ENCODE assay signal across 14 mouse cellular contexts in genomic region chr5:113464731-113465130, GRCm38 (mm10). TPM values are rescaled to one million over a fixed set of nuclear protein-coding genes. Genes with fewer than 3 reads are reported as not detected.
DNase-seq lines count a peak whose midpoint lies in the region; ATAC-seq lines count a peak whose summit lies in the region.
"Had no signal": no experiment of that assay in that cellular context is flagged by ENCODE, and none has a peak within 500 bp of the region (broad histone marks: within the 10 kb centered on the region; RNA-seq: fewer than 3 reads in every experiment).

No protein-coding gene starts in this region.

- peaks cover 23% of the 10 kb centered on the region for H3K27me3 ChIP-seq in forebrain, embryonic 13.5 days
- peaks cover 5% of the 10 kb centered on the region; the same call in 1 of the 2 replicates for H3K27me3 ChIP-seq in forebrain, embryonic 11.5 days (ENCODE audit: control insufficient read depth, insufficient read depth, low read length)
- peaks cover 38% of the 10 kb centered on the region for H3K27me3 ChIP-seq in limb, embryonic 13.5 days
- peaks cover 39% of the 10 kb centered on the region for H3K27me3 ChIP-seq in limb, embryonic 10.5 days (ENCODE audit: low read depth, poor library complexity, severe bottlenecking)

- no peaks in the 10 kb centered on the region for H3K36me3 ChIP-seq in forebrain, embryonic 13.5 days (ENCODE audit: poor library complexity, severe bottlenecking)
- no peaks in the 10 kb centered on the region for H3K36me3 ChIP-seq in forebrain, embryonic 11.5 days (ENCODE audit: control insufficient read depth, insufficient read depth, low read length)
- H3K36me3 ChIP-seq in limb, embryonic 13.5 days = no peaks in the 10 kb centered on the region
- no peaks in the 10 kb centered on the region for H3K36me3 ChIP-seq in limb, embryonic 10.5 days
- H3K36me3 ChIP-seq: liver, embryonic 13.5 days had no signal

- no peak for ATAC-seq in forebrain, embryonic 13.5 days
- no peak for ATAC-seq in forebrain, embryonic 11.5 days (replicated peaks; ENCODE audit: low FRiP score)
- no peak for ATAC-seq in limb, embryonic 13.5 days (ENCODE audit: low FRiP score, low read depth)
- ATAC-seq: CD4-positive, CD25-positive, alpha-beta regulatory T cell, adult 4 months had no signal

- peaks cover 44% of the 10 kb centered on the region for H3K4me1 ChIP-seq in forebrain, embryonic 13.5 days
- H3K4me1 ChIP-seq in forebrain, embryonic 11.5 days (replicated peaks; ENCODE audit: control insufficient read depth, insufficient read depth, low read length) = peaks cover 24% of the 10 kb centered on the region; the same call in 1 of the 2 replicates
- peaks cover 52% of the 10 kb centered on the region for H3K4me1 ChIP-seq in limb, embryonic 13.5 days
- H3K4me1 ChIP-seq in limb, embryonic 10.5 days = peaks cover 57% of the 10 kb centered on the region
- H3K4me1 ChIP-seq: liver, embryonic 13.5 days had no signal

- WGBS in forebrain, embryonic 13.5 days = 75% methylated on average over 6 of the region's 6 CpGs
- WGBS in forebrain, embryonic 11.5 days = 88% methylated on average over 6 of the region's 6 CpGs
- 73% methylated on average over 6 of the region's 6 CpGs for WGBS in limb, embryonic 13.5 days
- 90% methylated on average over 6 of the region's 6 CpGs for WGBS in limb, embryonic 10.5 days

- no peaks in the 10 kb centered on the region for H3K9me3 ChIP-seq in forebrain, embryonic 13.5 days (replicated peaks)
- H3K9me3 ChIP-seq in forebrain, embryonic 11.5 days (ENCODE audit: control insufficient read depth, low read length) = no peaks in the 10 kb centered on the region
- no peaks in the 10 kb centered on the region for H3K9me3 ChIP-seq in limb, embryonic 13.5 days
- no peaks in the 10 kb centered on the region for H3K9me3 ChIP-seq in limb, embryonic 10.5 days (replicated peaks)
- H3K9me3 ChIP-seq: liver, embryonic 13.5 days had no signal

- H3K9ac ChIP-seq in forebrain, embryonic 13.5 days = 0 out of 2 replicates have a peak overlapping the region, but pooled peaks have one; percentile 37
- no peak overlapping the region for H3K9ac ChIP-seq in forebrain, embryonic 11.5 days (ENCODE audit: low read length)
- 0 out of 2 replicates have a peak overlapping the region, but pooled peaks have one; percentile 21 for H3K9ac ChIP-seq in limb, embryonic 13.5 days
- H3K9ac ChIP-seq: liver, embryonic 13.5 days had no signal

- no peak overlapping the region for H3K4me3 ChIP-seq in forebrain, embryonic 13.5 days
- H3K4me3 ChIP-seq in forebrain, embryonic 11.5 days (ENCODE audit: low read depth, low read length) = no peak overlapping the region
- no peak overlapping the region for H3K4me3 ChIP-seq in limb, embryonic 13.5 days
- H3K4me3 ChIP-seq in limb, embryonic 10.5 days = no peak overlapping the region
- H3K4me3 ChIP-seq: erythroblast, embryonic 14.5 days; liver, embryonic 13.5 days had no signal

- H3K27ac ChIP-seq in forebrain, embryonic 13.5 days = no peak overlapping the region
- H3K27ac ChIP-seq in forebrain, embryonic 11.5 days (ENCODE audit: low read depth, low read length) = no peak overlapping the region
- no peak overlapping the region for H3K27ac ChIP-seq in limb, embryonic 13.5 days
- no peak overlapping the region for H3K27ac ChIP-seq in limb, embryonic 10.5 days
- H3K27ac ChIP-seq: liver, embryonic 13.5 days; stomach, postnatal 0 days had no signal

- no peak overlapping the region for H3K4me2 ChIP-seq in forebrain, embryonic 13.5 days
- H3K4me2 ChIP-seq in forebrain, embryonic 11.5 days (ENCODE audit: low read depth, low read length, severe bottlenecking) = no peak overlapping the region
- no peak overlapping the region for H3K4me2 ChIP-seq in limb, embryonic 13.5 days (replicated peaks)
- H3K4me2 ChIP-seq: heart, embryonic 11.5 days; liver, embryonic 13.5 days had no signal

- DNase-seq in forebrain, embryonic 11.5 days (ENCODE audit: low spot score) = no peak
- DNase-seq in limb, embryonic 10.5 days (ENCODE audit: low spot score) = no peak
- peak; percentile 71 to 75 for DNase-seq in kidney, adult 8-10 months
- DNase-seq in kidney, postnatal 25 days = peak; percentile 79 to 88
- DNase-seq in Muller cell, postnatal 12 days (ENCODE audit: inconsistent ontology term) = no peak
- DNase-seq: liver, embryonic 13.5 days; right cerebral cortex, postnatal 14 days; thymus, postnatal 36 days had no signal

RNA-seq across cellular contexts. Expression of gene Wscd2, which starts 25.4 kb away (rescaled TPM):
- polyA plus RNA-seq in forebrain, embryonic 13.5 days (2015; fragmentation: Nextera tagmentation; extraction: Ambion mirVana) = 4.7 and 6.9 TPM in 2 replicates
- polyA plus RNA-seq in forebrain, embryonic 11.5 days (2014; fragmentation: Nextera tagmentation; extraction: Ambion mirVana) = 6.7 and 7.6 TPM in 2 replicates
- 7.0 and 7.1 TPM in 2 replicates for polyA plus RNA-seq in limb, embryonic 13.5 days (2015; fragmentation: Nextera tagmentation; extraction: Ambion mirVana)
- 1.5 and 2.0 TPM in 2 replicates for polyA plus RNA-seq in limb, embryonic 10.5 days (2016; fragmentation: Nextera tagmentation; extraction: Ambion mirVana)
- polyA plus RNA-seq: erythroblast, embryonic 14.5 days had no signal

Comparison
In these comparisons a context has a peak if more than half of its experiments do, and no peak if none do; other contexts are left out.
1. DNase-seq: peak in kidney, adult 8-10 months (2 of 2) and kidney, postnatal 25 days (2 of 2); none in forebrain, embryonic 11.5 days (single experiment), limb, embryonic 10.5 days (single experiment) and Muller cell, postnatal 12 days (single experiment).